Mouse (Mus musculus): Measurements from ENCODE around the gene Cchcr1. TPM values are rescaled to one million over a fixed set of nuclear protein-coding genes. Genes with fewer than 3 reads are reported as not detected.
"Not testable (repeated sequence)": the region's sequence is repeated elsewhere in the genome, so short reads cannot be mapped to it uniquely, and the experiment has no call there.

Cchcr1 gene
- 1 to 10 TPM; 1.3 to 2.1 TPM for total RNA-seq (2021)
- long read RNA-seq, experiment 1, partial matches to known transcripts: 0 of 1 reads
- long read RNA-seq, experiment 1, other reads (novel, unspliced or antisense): 0 of 1 reads
- long read RNA-seq, experiment 2, partial matches to known transcripts: 1 of 3 reads
- long read RNA-seq, experiment 2, other reads (novel, unspliced or antisense): 2 of 3 reads

- peak; percentile 95 for DNase-seq (ENCODE audit: low spot score)
Measured at GRCm38 (mm10) chr17:35516652-35517500, at the start of gene Cchcr1, which contains the start of gene Tcf19. Cchcr1 (plus strand) TSS chr17:35517100. Tcf19 (minus strand) TSS chr17:35516824.

DNA sequence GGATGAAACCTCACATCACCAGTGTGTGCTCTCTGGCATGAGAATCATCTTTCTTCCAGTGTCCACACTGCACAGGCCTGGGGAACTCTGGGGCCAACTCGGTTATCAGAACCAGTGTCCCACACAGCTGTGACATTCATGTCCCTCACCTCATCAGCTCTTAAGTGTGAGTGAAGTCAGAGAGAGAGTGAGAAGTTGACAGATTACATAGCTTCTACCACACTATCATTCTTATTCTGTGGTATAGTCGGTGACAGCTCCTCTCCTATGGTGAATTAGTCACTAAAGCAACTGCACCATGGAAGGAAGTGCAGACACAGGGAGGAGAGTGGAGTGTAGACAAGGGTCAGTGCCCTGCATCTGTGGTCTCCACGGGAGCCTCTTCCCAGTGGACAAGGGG lies 48.0 kb upstream of the Cchcr1 start:
- DNase-seq (ENCODE audit: low spot score): not testable (repeated sequence)

DNA sequence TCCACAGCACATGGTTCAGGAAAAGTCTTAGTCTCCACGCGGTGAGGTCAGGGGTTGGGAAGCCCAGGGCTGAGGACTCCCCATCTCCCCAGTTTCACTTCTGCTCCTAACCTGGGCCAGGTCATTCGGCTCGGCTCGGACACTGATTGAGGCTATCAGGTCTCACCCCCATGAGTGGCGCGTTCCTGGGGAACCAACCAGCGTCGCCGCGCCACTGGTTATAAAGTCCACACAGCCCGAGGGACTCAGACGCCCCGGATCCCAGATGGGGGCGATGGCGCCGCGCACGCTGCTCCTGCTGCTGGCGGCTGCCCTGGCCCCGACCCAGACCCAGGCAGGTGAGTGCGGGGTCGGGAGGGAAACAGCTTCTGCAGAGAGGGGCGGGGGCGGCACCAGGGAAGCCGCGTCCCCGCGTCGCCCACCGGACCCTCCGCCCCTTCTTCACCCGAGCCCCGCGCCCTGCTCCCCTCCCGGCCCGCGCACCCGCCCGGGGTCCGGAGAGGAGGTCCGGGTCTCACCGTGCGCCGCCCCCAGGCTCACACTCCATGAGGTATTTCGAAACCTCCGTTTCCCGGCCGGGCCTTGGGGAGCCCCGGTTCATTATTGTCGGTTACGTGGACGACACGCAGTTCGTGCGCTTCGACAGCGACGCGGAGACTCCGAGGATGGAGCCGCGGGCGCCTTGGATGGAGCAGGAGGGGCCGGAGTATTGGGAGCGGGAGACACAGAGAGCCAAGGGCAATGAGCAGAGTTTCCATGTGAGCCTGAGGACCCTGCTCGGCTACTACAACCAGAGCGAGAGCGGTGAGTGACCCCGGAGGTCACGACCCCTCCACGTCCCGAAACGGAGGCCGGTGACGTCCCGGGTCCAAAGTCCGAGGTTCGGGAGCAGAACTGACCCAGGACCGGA lies 46.8 kb upstream of the Cchcr1 start, which contains the start of gene H2-Q10:
Gene H2-Q10 (plus strand): TSS at position 248 of the 910 bp plus-strand sequence.
- DNase-seq (ENCODE audit: low spot score): no peak

GRCm38 (mm10) chr17:35484066-35484465 lies 32.8 kb upstream of the Cchcr1 start:
- peak; percentile 45 for DNase-seq (ENCODE audit: low spot score)

- no peak for DNase-seq (ENCODE audit: low spot score)
Measured at GRCm38 (mm10) chr17:35485702-35486101, 31.2 kb upstream of the Cchcr1 start.

GRCm38 (mm10) chr17:35486726-35487125 lies 30.2 kb upstream of the Cchcr1 start:
- DNase-seq (ENCODE audit: low spot score): no peak

GRCm38 (mm10) chr17:35488041-35488440 lies 28.9 kb upstream of the Cchcr1 start:
- DNase-seq (ENCODE audit: low spot score): no peak

GRCm38 (mm10) chr17:35490320-35490719 lies 26.6 kb upstream of the Cchcr1 start:
- DNase-seq (ENCODE audit: low spot score): no peak

DNA sequence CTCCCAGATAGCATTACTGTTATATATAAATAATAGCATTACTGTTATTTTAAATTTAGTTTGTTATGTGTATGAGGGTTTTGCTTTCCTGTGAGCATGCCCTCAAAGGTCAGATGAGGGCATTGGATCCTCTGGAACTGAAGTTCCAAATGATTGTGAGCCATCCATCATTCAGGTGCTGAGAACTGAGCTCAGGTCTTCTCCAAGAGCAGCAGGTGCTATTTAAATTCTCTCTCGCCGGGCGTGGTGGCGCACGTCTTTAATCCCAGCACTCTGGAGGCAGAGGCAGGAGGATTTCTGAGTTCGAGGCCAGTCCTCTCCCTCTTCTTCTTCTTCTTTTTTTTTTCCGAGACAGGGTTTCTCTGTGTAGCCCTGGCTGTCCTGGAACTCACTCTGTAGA lies 19.8 kb upstream of the Cchcr1 start:
- DNase-seq (ENCODE audit: low spot score): no peak

GRCm38 (mm10) chr17:35502226-35502625 lies 14.7 kb upstream of the Cchcr1 start:
- no peak for DNase-seq (ENCODE audit: low spot score)

- DNase-seq (ENCODE audit: low spot score): no peak
Measured at GRCm38 (mm10) chr17:35502762-35503161, 14.1 kb upstream of the Cchcr1 start.

- no peak for DNase-seq (ENCODE audit: low spot score)
Measured at GRCm38 (mm10) chr17:35503849-35504248, 13.1 kb upstream of the Cchcr1 start.

GRCm38 (mm10) chr17:35504628-35505481 lies 12.0 kb upstream of the Cchcr1 start:
- DNase-seq (ENCODE audit: low spot score): no peak

DNA sequence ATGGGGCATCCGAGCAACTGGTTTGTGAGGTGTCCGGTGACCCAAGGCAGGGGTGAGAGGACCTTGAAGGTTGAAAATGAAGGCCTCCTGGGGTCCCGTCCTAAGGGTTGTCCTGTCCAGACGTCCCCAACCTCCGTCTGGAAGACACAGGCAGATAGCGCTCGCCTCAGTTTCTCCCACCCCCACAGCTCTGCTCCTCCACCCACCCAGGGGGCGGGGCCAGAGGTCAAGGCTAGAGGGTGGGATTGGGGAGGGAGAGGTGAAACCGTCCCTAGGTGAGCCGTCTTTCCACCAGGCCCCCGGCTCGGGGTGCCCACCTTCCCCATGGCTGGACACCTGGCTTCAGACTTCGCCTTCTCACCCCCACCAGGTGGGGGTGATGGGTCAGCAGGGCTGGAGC lies 11.1 kb upstream of the Cchcr1 start, which contains the start of gene Pou5f1:
Gene Pou5f1 (plus strand): TSS at position 243 of the 400 bp plus-strand sequence.
- DNase-seq (ENCODE audit: low spot score): no peak

DNA sequence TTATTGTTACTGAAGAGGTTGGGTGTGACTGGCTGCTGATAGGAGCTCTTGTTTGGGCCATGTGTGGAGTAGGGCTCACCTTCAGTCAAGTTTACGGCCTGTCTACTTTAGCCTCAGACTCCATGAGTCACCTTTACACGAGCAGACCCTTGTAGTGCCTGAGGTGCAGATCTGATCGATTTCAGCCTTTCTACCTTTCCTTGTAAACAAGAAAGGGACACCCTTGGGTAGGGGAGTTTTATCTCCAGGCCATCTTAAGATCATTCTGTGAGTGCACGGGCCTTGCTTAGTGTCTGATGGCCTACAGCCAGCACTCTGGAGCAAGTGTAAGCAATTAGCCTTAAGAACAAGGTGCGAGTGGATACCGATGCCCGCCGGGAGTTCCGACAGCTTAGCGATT lies 10.0 kb upstream of the Cchcr1 start:
- DNase-seq (ENCODE audit: low spot score): no peak

GRCm38 (mm10) chr17:35507556-35508260 lies 9.2 kb upstream of the Cchcr1 start:
- no peak for DNase-seq (ENCODE audit: low spot score)

GRCm38 (mm10) chr17:35508279-35508678 lies 8.6 kb upstream of the Cchcr1 start:
- DNase-seq (ENCODE audit: low spot score): not testable (repeated sequence)

- no peak for DNase-seq (ENCODE audit: low spot score)
Measured at GRCm38 (mm10) chr17:35509284-35509683, 7.6 kb upstream of the Cchcr1 start.

- no peak for DNase-seq (ENCODE audit: low spot score)
Measured at GRCm38 (mm10) chr17:35512916-35513626, 3.8 kb upstream of the Cchcr1 start.

All from gastrocnemius, adult 18-20 months (tissue).